Mouse (Mus musculus) right cerebral cortex, adult 18-20 months (tissue): ENCODE measurements around the gene Bmpr1b.
"Not testable (repeated sequence)": the region's sequence is repeated elsewhere in the genome, so short reads cannot be mapped to it uniquely, and the experiment has no call there.

ENCODE experiments used
- DNase-seq: peaks from one replicate; pipeline ENCODE4 v3.0.0; 2022; ENCODE audit warnings: mixed read lengths

The Bmpr1b gene

GRCm38 (mm10) chr3:142168863-142169521 is at the start of gene Bmpr1b:
TSS of gene Bmpr1b (minus strand) at chr3:142169425.
- DNase-seq = peak; percentile 82

GRCm38 (mm10) chr3:142212821-142213220 is 43.6 kb upstream of the Bmpr1b start:
- no peak for DNase-seq

- DNase-seq = no peak
Measured at GRCm38 (mm10) chr3:142212186-142212585, 43.0 kb upstream of the Bmpr1b start.

DNA sequence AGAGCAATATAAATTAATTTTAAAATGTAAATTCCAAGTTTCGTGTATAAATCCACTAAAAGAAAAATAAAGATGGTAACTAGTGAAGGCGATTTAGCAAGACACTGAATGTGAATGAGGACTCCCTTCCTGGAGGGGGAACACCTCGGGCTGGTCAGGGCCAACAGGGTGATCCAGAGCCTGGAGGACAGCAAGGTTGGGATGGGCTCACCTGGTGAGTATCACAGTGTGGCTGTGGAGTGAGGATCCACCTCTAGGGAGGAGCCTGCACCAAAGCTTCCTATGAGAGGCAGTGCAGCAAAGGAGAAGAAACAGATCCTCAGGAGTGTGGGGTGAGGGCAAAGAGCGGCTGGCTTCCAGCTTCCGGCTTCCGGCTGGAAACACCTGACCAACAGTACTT is 40.8 kb upstream of the Bmpr1b start:
- DNase-seq = no peak

GRCm38 (mm10) chr3:142209057-142209456 is 39.8 kb upstream of the Bmpr1b start:
- no peak for DNase-seq

- no peak for DNase-seq
Measured at GRCm38 (mm10) chr3:142207488-142207887, 38.3 kb upstream of the Bmpr1b start.

GRCm38 (mm10) chr3:142206316-142206715 is 37.1 kb upstream of the Bmpr1b start:
- no peak for DNase-seq

DNA sequence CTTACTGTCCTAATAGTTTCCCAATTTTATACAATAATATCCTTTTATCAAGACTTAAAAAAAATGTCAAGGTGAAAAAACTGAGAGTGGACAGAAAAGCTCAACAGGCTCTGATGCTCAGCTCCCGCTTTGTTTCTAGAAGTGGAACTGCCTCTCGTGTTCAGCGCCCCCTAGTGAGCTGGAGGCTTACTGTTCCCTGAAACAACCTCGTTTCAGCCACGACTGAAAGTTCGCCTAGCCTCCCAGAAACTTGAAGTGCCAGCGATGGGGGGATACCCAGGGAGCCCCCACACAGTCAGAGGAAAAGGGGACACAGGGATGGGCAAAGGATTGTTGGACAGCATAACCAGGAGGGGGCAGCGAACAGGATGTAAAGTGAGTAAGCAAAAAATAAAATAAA is 26.9 kb upstream of the Bmpr1b start:
- DNase-seq = no peak

GRCm38 (mm10) chr3:142191627-142192026 is 22.4 kb upstream of the Bmpr1b start:
- not testable (repeated sequence) for DNase-seq

DNA sequence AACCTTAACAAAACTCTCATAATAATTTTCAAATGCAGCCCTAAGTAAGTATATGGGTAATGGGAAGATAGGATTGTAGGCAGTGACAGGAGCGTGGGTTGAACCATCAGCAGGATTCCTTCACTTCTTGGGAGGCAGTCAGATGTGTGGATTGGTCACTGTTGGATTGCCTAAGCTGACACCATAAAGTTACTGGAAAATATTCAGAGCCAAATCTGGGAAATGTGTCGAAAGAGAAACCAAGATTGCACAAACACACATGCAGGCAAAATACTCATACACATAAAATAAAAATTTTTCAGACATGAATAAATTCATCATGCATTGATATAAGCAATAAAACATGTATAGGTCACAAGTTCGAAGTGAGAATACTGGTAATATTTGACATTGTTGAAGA is 17.3 kb upstream of the Bmpr1b start:
- no peak for DNase-seq

DNA sequence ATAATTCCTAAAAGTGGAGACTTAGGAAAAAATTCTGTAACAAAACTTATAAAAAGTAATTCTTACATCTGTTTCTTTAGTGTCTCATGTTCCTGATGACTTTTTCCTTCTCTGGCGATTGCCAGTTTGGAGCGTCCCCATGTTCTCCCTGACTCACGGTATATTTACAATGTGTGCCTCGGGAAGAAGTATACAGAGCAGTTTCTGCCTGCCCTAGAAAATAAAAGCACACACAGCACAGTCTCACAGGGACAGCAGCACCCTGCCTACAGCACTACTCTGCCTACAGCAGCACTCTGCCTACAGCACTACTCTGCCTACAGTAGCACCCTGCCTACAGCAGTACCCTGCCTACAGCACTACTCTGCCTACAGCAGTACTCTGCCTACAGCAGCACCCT is 4.8 kb upstream of the Bmpr1b start:
- DNase-seq = peak; percentile 32

- DNase-seq = no peak
Measured at GRCm38 (mm10) chr3:142168251-142168862, 868 bp downstream of the Bmpr1b start.

GRCm38 (mm10) chr3:142164981-142165380 is 4.2 kb downstream of the Bmpr1b start:
- DNase-seq = no peak

DNA sequence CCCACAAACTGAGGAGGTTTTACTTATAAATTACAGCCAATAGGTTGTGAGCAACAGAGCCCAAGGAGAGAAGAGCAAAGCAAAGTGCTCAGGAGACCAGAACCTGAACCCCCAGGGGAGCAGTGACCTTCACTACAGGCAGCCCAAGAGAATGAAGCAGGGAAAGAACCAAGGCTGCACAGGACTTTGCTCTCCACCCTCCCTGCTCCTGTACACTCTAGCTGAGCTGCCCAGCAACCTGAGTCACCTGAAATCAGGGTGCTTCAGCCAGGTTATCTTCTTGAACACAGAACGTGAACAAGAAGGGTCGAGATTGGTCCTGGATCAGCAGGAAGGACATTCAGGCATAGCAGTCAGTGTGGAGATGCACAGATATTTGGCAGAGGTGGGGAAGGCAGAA is 5.3 kb downstream of the Bmpr1b start:
- DNase-seq = no peak

DNA sequence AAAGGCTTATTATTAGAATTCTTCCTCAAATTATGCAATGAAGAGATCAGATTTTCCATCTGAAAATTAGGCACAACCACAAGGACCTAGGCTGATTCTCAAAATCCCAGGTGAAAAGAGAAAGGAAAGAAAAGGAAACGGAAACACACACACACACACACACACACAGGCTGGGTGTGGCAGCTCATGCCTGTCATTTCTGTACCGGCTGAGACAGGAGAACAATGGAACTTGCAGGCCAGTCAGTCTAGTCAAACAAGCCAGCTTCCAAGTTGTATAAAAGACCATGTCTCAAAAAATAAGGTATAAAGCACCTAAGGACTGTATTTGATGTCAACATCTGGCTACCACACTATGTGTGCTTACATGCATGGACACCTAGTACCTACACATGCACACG is 7.8 kb downstream of the Bmpr1b start:
- DNase-seq = no peak

- no peak for DNase-seq
Measured at GRCm38 (mm10) chr3:142151980-142152379, 17.2 kb downstream of the Bmpr1b start.

GRCm38 (mm10) chr3:142138796-142139195 is 30.4 kb downstream of the Bmpr1b start:
- DNase-seq = no peak

GRCm38 (mm10) chr3:142126379-142126778 is 42.8 kb downstream of the Bmpr1b start:
- no peak for DNase-seq

GRCm38 (mm10) chr3:142125556-142125955 is 43.7 kb downstream of the Bmpr1b start:
- DNase-seq = no peak

DNA sequence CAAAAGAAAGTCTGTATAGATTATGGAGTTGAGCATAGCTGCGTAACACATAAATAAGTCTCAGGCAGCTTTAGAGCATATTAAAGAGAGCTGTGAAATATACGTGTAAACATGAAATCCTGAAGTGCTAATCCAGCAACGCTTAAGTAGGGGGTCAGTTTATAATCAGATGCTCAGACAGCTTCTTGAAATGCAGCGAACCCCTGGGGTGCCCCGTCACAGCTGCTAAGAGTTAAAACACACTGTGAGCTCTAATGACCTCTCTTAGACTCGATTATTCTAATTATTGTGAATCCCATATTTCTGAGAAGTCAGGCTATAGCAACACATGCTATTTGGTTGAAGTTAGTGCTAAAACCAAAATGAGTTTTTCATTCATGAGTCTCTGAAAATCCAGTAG is 45.0 kb downstream of the Bmpr1b start:
- DNase-seq = no peak

- DNase-seq = no peak
Measured at GRCm38 (mm10) chr3:142122376-142122775, 46.8 kb downstream of the Bmpr1b start.

- no peak for DNase-seq
Measured at GRCm38 (mm10) chr3:142120795-142121194, 48.4 kb downstream of the Bmpr1b start.

DNA sequence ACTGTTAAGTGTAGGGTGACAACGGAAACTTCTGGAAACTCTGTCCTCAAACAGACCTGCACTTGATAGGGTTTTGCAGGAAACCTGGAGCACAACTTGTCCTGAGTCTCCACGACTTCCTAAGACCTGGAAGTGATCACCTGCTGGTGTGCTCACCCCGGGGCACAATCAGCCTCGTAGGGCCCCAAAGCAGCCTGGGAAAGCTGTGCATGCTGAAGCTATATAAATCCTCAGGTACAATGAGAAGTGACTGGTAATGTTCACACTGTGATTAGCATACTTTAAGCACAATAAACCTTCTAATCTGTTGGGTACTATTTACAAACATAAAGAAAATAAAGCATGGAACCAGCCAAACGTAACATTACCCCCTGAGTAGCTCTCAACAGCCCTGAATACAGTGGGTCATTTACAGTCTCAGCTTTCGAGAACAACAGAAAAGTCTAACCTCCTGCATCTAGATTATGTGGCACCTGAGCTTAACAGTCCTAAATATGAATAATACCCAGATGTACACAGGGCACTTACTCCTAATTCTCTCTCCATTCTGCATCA is 54.4 kb downstream of the Bmpr1b start:
- DNase-seq = no peak

DNA sequence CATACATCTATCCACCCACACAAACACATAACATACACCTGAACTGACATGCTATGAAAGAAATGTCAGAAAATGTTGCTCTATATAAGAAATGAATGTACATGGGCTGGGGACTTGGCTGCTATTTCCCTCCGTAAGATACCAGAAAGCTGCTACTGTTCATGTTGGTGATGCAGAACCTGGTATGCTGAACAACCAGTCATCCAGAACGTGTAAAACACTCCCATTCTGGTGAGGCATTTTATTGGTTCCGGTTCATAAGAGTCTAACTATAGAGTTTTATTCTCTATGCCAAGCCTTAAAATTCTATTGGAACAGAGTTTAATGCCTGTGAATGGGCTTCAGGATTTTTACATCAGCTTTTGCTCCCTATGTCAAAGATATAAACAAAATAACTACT is 55.0 kb downstream of the Bmpr1b start:
- no peak for DNase-seq

DNA sequence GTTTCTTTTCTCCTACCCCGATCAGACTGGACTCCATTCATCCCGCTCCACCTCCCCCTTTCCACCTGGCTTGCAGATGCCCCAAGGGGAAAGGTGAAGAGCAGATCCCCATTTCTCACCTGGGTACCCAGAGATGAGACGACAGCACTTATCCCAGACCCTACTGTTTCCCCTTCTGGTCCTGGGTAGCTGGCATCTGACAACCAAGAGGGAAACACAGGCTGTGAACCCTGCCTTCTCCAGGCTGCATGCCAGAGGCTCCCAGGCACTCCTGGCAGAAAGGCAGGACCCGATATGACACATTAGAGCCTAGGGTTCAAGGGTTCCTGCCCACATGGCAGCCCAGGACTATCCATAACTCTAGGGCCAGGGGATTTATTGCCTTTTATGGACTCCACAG is 56.0 kb downstream of the Bmpr1b start:
- DNase-seq = no peak
